In the genomic region with DNA sequence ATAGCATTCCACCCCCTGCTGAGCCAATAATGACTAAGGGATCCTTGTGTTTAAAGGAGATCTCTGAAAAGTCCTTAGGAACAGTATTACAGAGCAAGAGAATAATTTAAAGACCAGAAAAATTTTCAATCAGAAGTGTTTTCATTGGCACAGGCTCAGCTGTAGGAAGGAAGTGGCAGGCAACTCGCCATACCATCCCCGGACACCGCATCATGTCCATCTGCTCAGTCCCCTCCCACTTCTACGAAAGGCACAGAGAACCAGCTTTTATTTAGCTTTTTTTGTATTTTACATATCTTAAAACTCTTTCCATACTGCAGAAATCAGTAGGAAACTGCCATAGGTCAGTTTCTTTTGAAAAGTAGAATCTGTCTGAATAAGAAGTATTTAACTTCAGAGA, we compare ENCODE assay signal across 17 mouse cellular contexts.
"Had no signal": no experiment of that assay in that cellular context is flagged by ENCODE, and none has a peak within 500 bp of the region (broad histone marks: within the 10 kb centered on the region; RNA-seq: fewer than 3 reads in every experiment).

No protein-coding gene starts in this region.

- H3K4me3 ChIP-seq: midbrain, embryonic 10.5 days; midbrain, embryonic 12.5 days; myocyte; neural tube, embryonic 13.5 days; neural tube, embryonic 15.5 days had no signal

- H3K4me1 ChIP-seq: midbrain, embryonic 10.5 days; midbrain, embryonic 12.5 days; neural tube, embryonic 13.5 days; neural tube, embryonic 15.5 days had no signal

- H3K27me3 ChIP-seq: midbrain, embryonic 12.5 days; neural tube, embryonic 13.5 days; neural tube, embryonic 15.5 days had no signal

- H3K27ac ChIP-seq: liver, embryonic 14.5 days; midbrain, embryonic 10.5 days; midbrain, embryonic 12.5 days; neural tube, embryonic 13.5 days; neural tube, embryonic 15.5 days had no signal

- DNase-seq: lung, adult 18-20 months; lung, embryonic 14.5 days; lung, postnatal 10 days; lung, postnatal 4 days; midbrain, embryonic 14.5 days; retina, postnatal 1 day; right cerebral cortex, postnatal 14 days; spleen, adult 18-20 months; thymus, adult 18-20 months; thymus, postnatal 14 days; thymus, postnatal 4 days had no signal

- H3K36me3 ChIP-seq: midbrain, embryonic 10.5 days; midbrain, embryonic 12.5 days; neural tube, embryonic 13.5 days; neural tube, embryonic 15.5 days had no signal
